Mouse (Mus musculus): ENCODE data around the gene Clstn1. TPM values are rescaled to one million over a fixed set of nuclear protein-coding genes. Genes with fewer than 3 reads are reported as not detected.

Gene Clstn1
- polyA plus RNA-seq, 1 experiment from 2014 or later: 56.1 TPM

DNA sequence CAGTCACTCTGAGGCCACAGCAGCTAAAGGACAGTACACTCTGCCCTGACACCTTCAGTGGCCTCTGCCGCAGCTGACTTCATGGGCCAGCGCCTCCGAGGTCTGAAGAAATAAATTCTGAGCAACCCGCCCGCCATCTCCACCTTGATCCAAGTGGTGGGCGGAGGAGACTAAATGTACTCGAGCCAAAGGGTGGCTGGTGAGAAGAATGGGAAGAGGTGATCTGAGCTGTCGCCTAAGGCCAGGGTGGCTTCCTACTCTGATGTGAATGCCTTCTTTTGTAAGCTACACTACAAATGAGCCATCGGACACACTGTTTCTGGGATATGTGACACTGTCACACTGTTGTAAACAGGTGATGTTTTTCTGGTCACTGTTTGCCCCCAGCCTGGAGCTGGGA, 59.5 kb downstream of the Clstn1 start:
- Histone ChIP-seq H3K9me3 (no peaks in the 10 kb centered on the region), H3K27me3 (no peaks in the 10 kb centered on the region), H3K27ac (no peak overlapping the region), H3K4me3 (no peak overlapping the region), H3K36me3 (peaks cover 93% of the 10 kb centered on the region), H3K4me2 (no peak overlapping the region), H3K9ac (no peak overlapping the region), H3K4me1 (0 out of 2 replicates have a peak, but pooled peaks cover 4% of the 10 kb centered on the region)
- no peak for ATAC-seq (ENCODE audit: insufficient number of reproducible peaks, low FRiP score, low TSS enrichment, low read depth)
- WGBS: 92% methylated on average over 9 of the region's 9 CpGs

DNA sequence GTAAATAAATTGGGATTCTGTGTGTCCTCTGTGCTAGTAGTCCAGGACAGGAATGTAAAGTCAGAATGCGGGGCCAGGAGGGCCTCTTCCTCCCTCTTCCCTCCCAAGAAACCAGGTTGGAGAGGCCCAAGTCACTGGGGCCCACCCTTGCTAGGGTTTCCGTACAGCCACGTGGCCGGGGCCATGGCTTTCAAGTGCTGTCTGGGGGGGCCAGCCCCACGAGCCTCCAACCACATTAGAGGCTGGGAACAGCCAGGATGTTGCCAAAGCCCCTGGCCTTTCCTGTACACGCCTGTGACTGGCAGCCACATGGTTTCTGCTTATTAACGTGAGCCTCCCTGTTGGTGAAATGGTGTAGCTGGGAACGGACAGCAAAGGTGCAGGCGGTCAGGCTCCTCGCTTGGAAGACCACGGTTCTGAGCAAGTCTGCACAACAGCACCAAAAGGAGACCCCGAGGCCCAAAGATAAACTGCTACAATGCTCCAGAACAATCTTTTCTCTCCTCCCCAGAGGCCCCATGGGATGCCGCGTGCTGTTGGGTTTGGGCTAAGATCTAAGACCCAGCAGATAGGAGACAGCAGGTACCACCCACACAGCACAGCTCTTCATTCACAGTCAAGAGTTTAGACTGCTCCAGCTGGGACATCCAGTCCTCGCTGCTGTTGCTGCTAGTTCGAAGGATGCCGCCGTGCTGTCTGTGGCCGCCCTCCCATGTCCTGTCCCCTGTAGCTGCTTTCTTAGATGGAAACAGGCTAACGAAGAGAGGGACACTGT, 62.0 kb downstream of the Clstn1 start:
- no peak overlapping the region; the same call in 1 of the 2 replicates for H3K27ac ChIP-seq
- WGBS: 75% methylated on average over 20 of the region's 20 CpGs
- H3K36me3 ChIP-seq: peaks cover 91% of the 10 kb centered on the region

DNA sequence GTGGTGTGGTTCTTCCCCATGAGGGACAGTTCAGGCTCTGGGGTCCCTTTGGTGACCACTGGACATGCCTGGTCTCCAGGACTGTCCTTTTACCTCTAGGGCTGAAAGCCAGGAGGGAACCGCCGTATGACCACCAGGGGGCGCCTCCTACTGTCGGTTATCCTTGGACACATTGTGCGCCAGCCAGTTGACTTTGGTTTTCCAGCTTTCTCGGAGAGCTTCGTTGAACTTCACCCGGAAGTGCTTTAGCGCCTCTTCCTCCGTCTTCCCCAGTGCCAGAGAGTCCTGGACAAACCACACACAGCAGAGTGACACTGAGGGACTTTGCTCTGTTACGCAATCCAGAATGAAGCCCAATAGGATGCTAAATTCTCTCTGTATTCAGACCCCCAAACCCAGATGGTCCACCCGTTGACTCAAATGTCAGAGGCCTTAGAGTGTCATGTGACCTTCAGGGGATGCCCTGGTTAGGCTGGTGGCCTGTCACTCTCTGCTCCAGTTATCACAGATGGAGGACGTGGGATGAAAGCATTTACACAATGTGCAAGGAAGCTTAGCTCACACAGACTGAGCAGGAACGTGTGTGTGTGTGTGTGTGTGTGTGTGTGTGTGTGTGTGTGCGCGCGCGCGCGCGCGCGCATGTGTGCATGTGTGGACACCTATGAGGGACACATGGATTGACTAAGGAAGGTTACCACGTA, 64.4 kb downstream of the Clstn1 start:
- H3K27ac ChIP-seq: no peak overlapping the region

More for the DNA sequence above, 62.0 kb downstream of the Clstn1 start:
- Histone ChIP-seq H3K4me3 (no peak overlapping the region), H3K27me3 (no peaks in the 10 kb centered on the region), H3K4me2 (no peak overlapping the region), H3K9ac (no peak overlapping the region), H3K4me1 (0 out of 2 replicates have a peak, but pooled peaks cover 4% of the 10 kb centered on the region), H3K9me3 (no peaks in the 10 kb centered on the region)
- no peak for ATAC-seq (ENCODE audit: insufficient number of reproducible peaks, low FRiP score, low TSS enrichment, low read depth)

DNA sequence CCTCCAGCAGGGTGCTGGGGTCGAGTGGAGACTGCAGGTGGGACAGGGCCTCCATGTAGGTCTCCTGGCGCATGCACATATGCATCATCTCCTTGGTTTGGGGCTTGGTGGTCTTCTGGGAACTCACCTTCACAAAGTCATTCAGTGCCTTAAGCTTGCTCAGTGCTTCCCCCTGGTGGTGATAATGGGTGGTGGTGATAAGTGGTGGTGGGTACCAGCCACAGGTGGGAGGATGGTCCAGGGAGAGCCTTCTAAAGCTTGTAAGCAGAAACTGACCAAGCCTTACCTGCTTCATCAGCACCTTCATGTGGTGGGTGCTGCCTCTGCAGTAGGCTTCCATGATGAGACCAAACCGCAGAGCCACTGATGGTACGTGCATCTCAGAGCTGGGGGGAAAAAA, 68.0 kb downstream of the Clstn1 start:
- Histone ChIP-seq H3K27ac (no peak overlapping the region), H3K4me1 (no peaks in the 10 kb centered on the region), H3K9ac (no peak overlapping the region), H3K4me2 (no peak overlapping the region), H3K9me3 (no peaks in the 10 kb centered on the region), H3K27me3 (no peaks in the 10 kb centered on the region), H3K4me3 (no peak overlapping the region), H3K36me3 (peaks cover 50% of the 10 kb centered on the region)
- 93% methylated on average over 4 of the region's 4 CpGs for WGBS
- no peak for ATAC-seq (ENCODE audit: insufficient number of reproducible peaks, low FRiP score, low TSS enrichment, low read depth)

More for the DNA sequence above, 64.4 kb downstream of the Clstn1 start:
- 73% methylated on average over 24 of the region's 24 CpGs for WGBS
- peaks cover 82% of the 10 kb centered on the region for H3K36me3 ChIP-seq
- H3K4me2 ChIP-seq: no peak overlapping the region
- H3K4me1 ChIP-seq: 0 out of 2 replicates have a peak, but pooled peaks cover 4% of the 10 kb centered on the region
- H3K9me3 ChIP-seq: no peaks in the 10 kb centered on the region
- no peaks in the 10 kb centered on the region for H3K27me3 ChIP-seq
- H3K4me3 ChIP-seq: no peak overlapping the region
- no peak for ATAC-seq (ENCODE audit: insufficient number of reproducible peaks, low FRiP score, low TSS enrichment, low read depth)
- H3K9ac ChIP-seq: no peak overlapping the region

DNA sequence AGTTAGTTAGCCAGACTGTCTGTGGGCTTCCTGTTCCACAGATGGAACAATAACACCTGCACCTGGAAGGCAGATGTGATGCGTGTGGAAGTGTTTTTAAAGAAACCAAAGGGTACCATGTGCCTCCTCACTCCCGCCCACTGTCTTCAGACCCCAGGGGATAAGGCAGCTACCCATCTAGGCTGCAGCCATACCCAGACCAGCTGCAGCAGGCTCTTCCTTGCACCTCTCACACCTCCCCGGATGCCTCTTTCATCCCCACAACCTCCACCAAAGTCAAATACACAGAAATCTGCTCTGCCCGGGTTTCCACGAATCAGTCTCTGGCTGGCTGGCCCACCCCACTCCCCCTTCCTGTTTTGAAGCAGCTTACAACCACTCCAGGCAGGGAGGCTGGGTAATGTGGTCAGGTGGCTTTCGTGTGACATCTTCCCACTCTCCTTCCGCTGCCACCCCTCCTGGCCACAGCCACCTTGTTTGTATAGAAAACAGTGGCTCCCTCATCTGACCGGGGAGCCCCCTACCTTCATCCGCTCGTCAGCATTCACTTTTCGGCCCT, 71.7 kb downstream of the Clstn1 start:
- no peak for ATAC-seq (ENCODE audit: insufficient number of reproducible peaks, low FRiP score, low TSS enrichment, low read depth)
- H3K4me3 ChIP-seq: no peak overlapping the region
- H3K36me3 ChIP-seq: peaks cover 16% of the 10 kb centered on the region; the same call in 1 of the 2 replicates
- WGBS: 67% methylated on average over 11 of the region's 11 CpGs
- no peaks in the 10 kb centered on the region for H3K27me3 ChIP-seq
- H3K27ac ChIP-seq: no peak overlapping the region
- no peak overlapping the region for H3K9ac ChIP-seq
- no peaks in the 10 kb centered on the region for H3K9me3 ChIP-seq
- H3K4me2 ChIP-seq: no peak overlapping the region
- H3K4me1 ChIP-seq: no peaks in the 10 kb centered on the region

DNA sequence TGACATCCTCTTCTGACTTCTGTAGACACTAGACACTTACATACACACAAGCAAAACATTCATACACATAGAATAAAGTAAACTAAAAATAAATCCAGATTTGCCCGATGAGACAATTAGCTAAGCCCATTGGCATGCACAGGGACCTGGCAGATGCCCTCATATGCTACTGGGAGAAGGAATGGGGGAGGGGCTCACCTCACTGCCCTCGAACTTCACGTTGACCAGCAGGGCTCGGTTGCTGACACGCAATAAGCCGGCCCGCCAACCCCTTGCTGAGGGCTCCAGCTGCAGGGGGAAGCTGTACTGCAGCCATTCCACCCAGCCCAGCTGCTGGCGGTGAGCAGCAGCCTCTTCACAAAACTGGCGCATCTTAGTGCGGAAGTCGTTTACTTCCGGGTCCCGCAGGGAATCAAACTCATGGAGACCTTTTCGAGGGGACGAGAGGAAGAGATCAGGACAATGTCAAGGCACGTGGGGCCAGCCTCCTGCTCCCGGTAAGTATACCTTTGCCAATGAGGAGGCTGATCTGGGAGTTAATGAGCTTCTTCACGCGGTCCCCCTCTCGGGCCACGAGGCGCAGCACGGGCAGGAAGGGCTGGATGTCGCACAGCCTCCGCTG, 73.3 kb downstream of the Clstn1 start:
- Histone ChIP-seq H3K9me3 (no peaks in the 10 kb centered on the region), H3K27me3 (no peaks in the 10 kb centered on the region), H3K9ac (no peak overlapping the region), H3K4me1 (no peaks in the 10 kb centered on the region), H3K4me3 (no peak overlapping the region), H3K36me3 (peaks cover 3% of the 10 kb centered on the region; the same call in 1 of the 2 replicates), H3K4me2 (no peak overlapping the region), H3K27ac (no peak overlapping the region)
- 73% methylated on average over 25 of the region's 25 CpGs for WGBS
- ATAC-seq (ENCODE audit: insufficient number of reproducible peaks, low FRiP score, low TSS enrichment, low read depth): no peak

DNA sequence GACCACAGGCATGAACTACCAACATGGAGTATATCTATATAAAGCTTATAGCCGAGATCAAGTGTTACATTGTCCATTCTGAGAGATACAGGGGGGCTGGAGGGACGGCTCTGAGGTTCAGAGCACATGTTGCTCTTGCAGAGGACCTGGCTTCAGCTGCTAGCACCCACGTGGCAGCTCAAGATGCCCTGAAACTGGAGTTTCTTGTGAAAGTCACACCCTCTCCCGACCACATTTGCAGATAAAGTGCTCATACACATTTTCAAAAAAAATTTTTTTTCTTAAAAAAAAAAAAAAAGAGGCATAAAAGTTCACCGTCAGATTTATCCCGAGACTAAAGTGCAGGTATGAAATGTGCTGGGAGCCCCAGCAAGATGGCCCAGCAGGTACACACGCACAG, 74.3 kb downstream of the Clstn1 start:
- H3K27me3 ChIP-seq: no peaks in the 10 kb centered on the region
- 78% methylated on average over 7 of the region's 7 CpGs for WGBS
- H3K9me3 ChIP-seq: no peaks in the 10 kb centered on the region
- H3K4me2 ChIP-seq: no peak overlapping the region
- no peak overlapping the region for H3K27ac ChIP-seq
- ATAC-seq (ENCODE audit: insufficient number of reproducible peaks, low FRiP score, low TSS enrichment, low read depth): no peak
- no peak overlapping the region for H3K4me3 ChIP-seq
- H3K4me1 ChIP-seq: no peaks in the 10 kb centered on the region
- 0 out of 2 replicates have a peak, but pooled peaks cover 3% of the 10 kb centered on the region for H3K36me3 ChIP-seq
- H3K9ac ChIP-seq: no peak overlapping the region

DNA sequence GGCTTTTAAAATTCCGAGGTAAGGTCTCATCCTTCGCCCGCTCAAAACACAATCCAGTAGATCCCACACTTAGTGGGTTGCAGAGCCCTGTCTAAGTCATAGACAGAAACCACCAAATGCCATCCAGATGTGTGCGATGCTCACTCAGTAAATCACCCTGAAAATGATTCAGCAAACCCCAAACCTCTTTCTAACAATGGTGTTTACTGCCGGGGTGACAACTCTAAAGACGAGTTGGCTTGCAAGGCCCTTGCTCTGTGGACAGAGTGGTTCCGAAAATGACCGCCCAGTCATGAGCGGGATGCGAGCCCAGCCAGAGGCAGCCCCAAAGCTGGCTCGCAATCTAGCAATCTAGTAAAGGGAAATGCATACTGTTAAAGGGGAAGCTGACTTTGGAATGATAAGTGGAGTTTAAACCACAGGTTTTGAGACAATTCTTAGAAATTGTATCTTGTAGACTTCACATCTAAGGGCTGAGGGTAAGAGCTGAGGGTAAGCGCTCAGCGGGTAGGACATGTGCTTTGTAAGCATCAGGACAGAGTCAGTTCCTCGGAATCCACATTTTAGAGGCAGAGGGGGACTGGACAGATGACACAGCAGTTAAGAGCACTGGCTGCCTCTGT, 75.8 kb downstream of the Clstn1 start:
- Histone ChIP-seq H3K4me2 (no peak overlapping the region), H3K9ac (no peak overlapping the region), H3K27ac (no peak overlapping the region), H3K4me1 (no peaks in the 10 kb centered on the region), H3K4me3 (no peak overlapping the region), H3K9me3 (no peaks in the 10 kb centered on the region), H3K27me3 (no peaks in the 10 kb centered on the region), H3K36me3 (no peaks in the 10 kb centered on the region)
- WGBS: 76% methylated on average over 14 of the region's 14 CpGs
- ATAC-seq (ENCODE audit: insufficient number of reproducible peaks, low FRiP score, low TSS enrichment, low read depth): no peak

DNA sequence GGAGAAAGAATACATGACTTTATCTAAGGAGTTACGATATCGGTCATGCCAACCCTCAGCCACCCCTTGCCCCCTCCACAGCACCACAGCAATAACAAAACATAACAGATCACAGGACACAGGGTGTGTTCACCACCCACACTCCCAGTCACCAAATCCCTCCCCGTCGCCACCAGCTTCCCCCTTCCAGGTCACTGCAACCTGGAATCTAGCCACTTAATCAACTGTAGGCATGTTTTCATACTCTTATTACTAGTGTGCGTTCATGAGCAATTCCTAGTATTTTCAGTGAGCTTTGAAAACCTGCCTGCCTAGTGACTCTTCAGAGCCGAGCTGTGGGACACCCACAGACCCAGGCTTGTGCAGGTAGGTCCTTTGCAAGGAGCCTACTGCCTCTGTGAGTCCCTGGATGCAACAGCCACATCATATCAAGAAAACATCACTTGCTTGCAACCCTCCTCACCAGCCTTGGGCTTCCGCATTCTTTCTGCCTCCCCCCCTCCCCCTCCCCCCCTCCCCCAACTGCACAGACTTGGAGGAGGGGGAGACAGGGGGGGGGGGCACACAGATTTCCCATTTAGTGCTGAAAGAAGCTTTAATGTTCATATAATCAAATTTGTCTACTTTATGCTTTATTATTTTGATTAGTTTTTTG, 77.7 kb downstream of the Clstn1 start:
- no peak overlapping the region for H3K9ac ChIP-seq
- H3K4me2 ChIP-seq: no peak overlapping the region
- no peaks in the 10 kb centered on the region for H3K36me3 ChIP-seq
- no peaks in the 10 kb centered on the region for H3K9me3 ChIP-seq
- ATAC-seq (ENCODE audit: insufficient number of reproducible peaks, low FRiP score, low TSS enrichment, low read depth): no peak
- no peaks in the 10 kb centered on the region for H3K4me1 ChIP-seq
- 76% methylated on average over 7 of the region's 7 CpGs for WGBS
- H3K27me3 ChIP-seq: no peaks in the 10 kb centered on the region
- H3K4me3 ChIP-seq: no peak overlapping the region
- H3K27ac ChIP-seq: no peak overlapping the region

DNA sequence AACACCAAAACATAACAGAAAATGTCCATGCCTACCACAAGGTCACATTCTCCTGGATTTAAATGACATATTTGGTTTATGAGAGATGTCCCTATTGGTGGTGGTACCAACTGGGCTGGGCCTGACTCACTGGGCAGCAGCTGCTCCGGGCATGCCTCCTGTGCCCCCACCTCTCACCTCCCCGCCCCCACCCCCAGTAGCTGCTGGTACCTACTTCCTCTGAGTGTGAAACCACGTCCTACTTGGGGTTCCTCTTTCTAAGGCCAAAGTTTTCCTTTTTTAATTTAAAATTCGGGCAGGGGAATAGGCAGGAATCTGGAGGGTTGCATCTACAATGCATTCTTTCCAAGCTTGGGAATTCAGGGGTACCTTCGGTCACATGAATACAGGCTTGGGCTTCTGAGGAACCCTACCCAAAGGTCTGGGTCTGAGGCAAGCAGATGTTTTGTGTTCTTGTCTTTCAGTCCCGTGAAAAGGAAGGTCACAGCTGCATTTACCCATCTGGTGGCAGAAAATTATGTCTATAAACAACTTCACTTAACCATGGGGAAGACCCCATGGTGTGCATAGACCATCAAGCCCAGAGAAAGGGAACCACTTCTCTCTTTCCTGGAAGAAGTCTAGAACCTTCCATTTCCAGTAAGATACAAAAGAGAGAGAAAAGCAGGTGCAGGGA, 78.9 kb downstream of the Clstn1 start:
- 73% methylated on average over 6 of the region's 6 CpGs for WGBS
- Histone ChIP-seq H3K4me3 (no peak overlapping the region), H3K27me3 (no peaks in the 10 kb centered on the region), H3K4me1 (no peaks in the 10 kb centered on the region), H3K9me3 (no peaks in the 10 kb centered on the region), H3K4me2 (no peak overlapping the region), H3K9ac (no peak overlapping the region), H3K27ac (no peak overlapping the region), H3K36me3 (no peaks in the 10 kb centered on the region)
- ATAC-seq (ENCODE audit: insufficient number of reproducible peaks, low FRiP score, low TSS enrichment, low read depth): no peak

DNA sequence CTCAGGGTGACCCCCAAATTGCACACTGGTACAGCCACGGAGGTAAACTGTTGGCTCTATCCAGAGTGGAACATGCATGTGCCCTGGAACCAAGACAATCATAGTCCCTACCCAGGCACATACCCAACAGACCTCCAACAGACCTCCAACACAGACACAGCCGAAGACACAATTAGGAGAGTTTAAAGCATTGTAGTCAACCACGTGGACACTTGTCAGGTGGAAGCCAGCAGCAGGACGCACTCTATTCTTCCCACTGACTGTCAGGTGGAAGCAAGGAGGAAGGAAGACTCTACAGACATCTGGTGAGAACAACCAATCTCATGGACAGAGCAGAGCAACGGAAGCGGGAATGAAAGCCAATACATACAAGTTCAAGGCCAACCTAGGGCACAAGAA, 79.4 kb downstream of the Clstn1 start:
- Histone ChIP-seq H3K27me3 (no peaks in the 10 kb centered on the region), H3K4me2 (no peak overlapping the region), H3K27ac (no peak overlapping the region), H3K9me3 (no peaks in the 10 kb centered on the region), H3K9ac (no peak overlapping the region), H3K4me3 (no peak overlapping the region), H3K4me1 (no peaks in the 10 kb centered on the region), H3K36me3 (no peaks in the 10 kb centered on the region)
- WGBS: 91% methylated on average over 6 of the region's 6 CpGs
- no peak for ATAC-seq (ENCODE audit: insufficient number of reproducible peaks, low FRiP score, low TSS enrichment, low read depth)
